Mouse (Mus musculus): ENCODE measurements at regions not wholly inside any gene's neighbourhood (a gene's known extent, or its start where the extent isn't known, plus 50 kb on each side); places are given as distances from the start of the nearest gene placed in this dataset.

GRCm38 (mm10) chr4:10550711-10551305, 323.5 kb upstream of the 2610301B20Rik start:
- intact Hi-C loops (cut with DNase I) = no loop called here
- no peak for DNase-seq

GRCm38 (mm10) chr4:10553724-10554123, 320.6 kb upstream of the 2610301B20Rik start:
- DNase-seq = no peak

DNA sequence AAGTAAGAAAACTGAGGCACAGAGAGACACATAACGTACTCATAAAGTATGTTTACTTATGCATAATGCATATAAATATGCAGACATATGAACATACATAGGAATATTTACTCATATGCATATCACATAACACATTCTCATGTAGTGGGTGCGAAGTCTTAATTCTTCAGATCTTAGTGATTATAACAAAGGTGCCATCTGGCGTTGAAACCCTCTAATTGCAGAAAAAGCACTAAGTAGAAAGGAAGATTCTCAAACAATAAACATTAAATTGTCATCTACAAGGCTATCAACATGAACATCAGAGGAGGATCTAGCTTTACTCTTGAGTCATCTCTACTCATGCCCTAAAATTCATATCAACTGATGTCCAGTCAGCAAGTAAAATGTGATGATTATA, 314.2 kb upstream of the 2610301B20Rik start:
- intact Hi-C loops (cut with DNase I) = no loop called here
- no peak for DNase-seq

More at GRCm38 (mm10) chr4:10553724-10554123, 320.6 kb upstream of the 2610301B20Rik start:
- intact Hi-C loops (cut with DNase I) = no loop called here

DNA sequence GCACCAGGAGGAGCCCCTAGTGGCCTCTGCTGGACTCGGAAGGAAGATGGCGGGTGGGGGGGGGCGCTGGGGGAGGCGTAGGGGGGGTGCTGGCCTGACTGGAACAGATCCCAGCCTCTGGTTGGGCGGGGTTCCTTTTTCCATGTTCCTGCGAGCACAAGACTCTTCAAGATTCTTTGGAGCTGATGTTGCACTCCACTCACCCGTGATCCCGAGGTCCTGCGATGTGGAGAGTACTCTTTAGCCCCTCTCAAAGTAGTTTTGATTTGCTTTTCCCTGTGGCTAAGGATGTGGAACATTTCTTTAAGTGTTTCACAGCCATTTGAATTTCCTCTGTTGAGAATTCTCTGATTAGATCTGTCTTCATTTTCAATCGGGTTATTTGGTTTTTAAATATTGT, 269.8 kb upstream of the 2610301B20Rik start:
- intact Hi-C loops (cut with DNase I) = no loop called here

DNA sequence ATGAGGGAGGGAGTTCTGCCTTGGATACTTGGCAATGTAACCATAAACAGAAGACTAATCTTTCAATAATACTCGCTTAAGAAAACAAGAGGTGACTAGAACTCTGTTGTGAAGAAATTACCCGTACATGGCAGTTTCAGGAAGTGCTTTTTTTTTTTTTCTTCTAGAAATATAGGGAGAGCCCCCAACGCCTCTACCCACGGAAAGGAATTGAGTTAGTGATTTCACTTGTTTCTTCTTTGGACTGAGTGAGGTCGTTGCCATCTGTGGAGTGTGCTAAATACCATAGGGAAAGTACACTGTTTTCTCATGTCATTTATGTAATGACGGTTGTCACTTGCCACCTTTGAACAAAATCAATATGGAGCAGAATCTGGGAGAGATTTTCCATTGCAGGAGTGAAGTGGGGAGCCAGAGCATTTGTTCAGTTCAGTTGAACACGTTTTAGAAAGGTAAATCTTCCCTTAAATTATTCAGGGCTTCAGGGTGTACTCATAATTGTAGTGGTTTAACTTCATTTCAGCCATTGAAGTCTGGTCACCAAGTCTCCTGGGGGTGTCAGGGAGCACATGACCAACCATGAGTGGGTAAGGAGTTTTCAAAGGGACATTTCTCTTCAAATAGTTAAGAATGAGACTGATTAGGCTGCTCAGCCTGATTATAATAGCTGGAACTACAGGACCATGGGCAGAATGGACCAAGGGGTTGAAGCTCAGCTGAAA, 266.3 kb upstream of the 2610301B20Rik start:
- intact Hi-C loops (cut with DNase I) = no loop called here
- no peak for DNase-seq

More for the DNA sequence above, 269.8 kb upstream of the 2610301B20Rik start:
- no peak for DNase-seq

GRCm38 (mm10) chr4:10610784-10611183, 263.5 kb upstream of the 2610301B20Rik start:
- DNase-seq = no peak
- intact Hi-C loops (cut with DNase I) = no loop called here

Data from heart, postnatal 36 days (tissue).